Mouse (Mus musculus) CH12.LX (cell line): Measurements from ENCODE around the gene Ovol3.

Experiments
- CTCF ChIP-seq, 2 experiments: IDR thresholded peaks in 1 of 2; conservative IDR thresholded peaks in 1 of 2; 2 replicates each; pipeline ENCODE4 v1.5.1; 2011 to 2012; ENCODE audit warnings: low read depth in 2 of 2, low read length in 2 of 2, improper control_type of control experiment in 1 of 2, inconsistent platforms in 1 of 2, mild to moderate bottlenecking in 1 of 2, moderate library complexity in 1 of 2
- E2F4 ChIP-seq: IDR thresholded peaks from 2 replicates; pipeline ENCODE4 v1.6.1; 2011; ENCODE audit warnings: low read depth, low read length, improper control_type of control experiment; ENCODE audit not compliant: insufficient replicate concordance
- HCFC1 ChIP-seq: IDR thresholded peaks from 2 replicates; pipeline ENCODE4 v1.6.1; 2012; ENCODE audit warnings: low read depth, mild to moderate bottlenecking, inconsistent platforms, low read length, improper control_type of control experiment
- JUND ChIP-seq: conservative IDR thresholded peaks from 2 replicates; pipeline ENCODE4 v1.6.1; 2011; ENCODE audit warnings: low read depth, low read length, improper control_type of control experiment
- MAX ChIP-seq: IDR thresholded peaks from 2 replicates; pipeline ENCODE4 v1.6.1; 2011; ENCODE audit warnings: low read length, improper control_type of control experiment
- POLR2A ChIP-seq: IDR thresholded peaks from 2 replicates; pipeline ENCODE4 v1.6.1; 2011; ENCODE audit warnings: low read depth, mild to moderate bottlenecking, improper control_type of control experiment, low read length

GRCm38 (mm10) chr7:30265935-30266334 lies 30.4 kb upstream of the Ovol3 start:
- no peak for TF ChIP-seq CTCF (conservative IDR thresholded peaks at IDR 0.05 in 1 of 2, IDR thresholded peaks at IDR 0.05 in 1 of 2; ENCODE audit: low read depth in 2 of 2, low read length in 2 of 2)
- TF ChIP-seq HCFC1, result no peak
- no peak for TF ChIP-seq E2F4
- TF ChIP-seq MAX, result no peak
- TF ChIP-seq POLR2A, result no peak
- no peak for TF ChIP-seq JUND
